Mouse (Mus musculus) ES-Bruce4 (cell line): Measurements from ENCODE around the gene Map4k4.

Experiments used
- CTCF ChIP-seq: IDR thresholded peaks from one replicate; pipeline ENCODE4 v1.8.1; 2011; ENCODE audit warnings: low read depth, low read length
- EP300 ChIP-seq: IDR thresholded peaks from 2 replicates; pipeline ENCODE4 v1.6.1; 2011; ENCODE audit warnings: low read depth, low read length; ENCODE audit not compliant: insufficient read depth
- POLR2A ChIP-seq: IDR thresholded peaks from one replicate; pipeline ENCODE4 v1.8.1; 2011; ENCODE audit warnings: low read length; ENCODE audit not compliant: insufficient read depth

DNA sequence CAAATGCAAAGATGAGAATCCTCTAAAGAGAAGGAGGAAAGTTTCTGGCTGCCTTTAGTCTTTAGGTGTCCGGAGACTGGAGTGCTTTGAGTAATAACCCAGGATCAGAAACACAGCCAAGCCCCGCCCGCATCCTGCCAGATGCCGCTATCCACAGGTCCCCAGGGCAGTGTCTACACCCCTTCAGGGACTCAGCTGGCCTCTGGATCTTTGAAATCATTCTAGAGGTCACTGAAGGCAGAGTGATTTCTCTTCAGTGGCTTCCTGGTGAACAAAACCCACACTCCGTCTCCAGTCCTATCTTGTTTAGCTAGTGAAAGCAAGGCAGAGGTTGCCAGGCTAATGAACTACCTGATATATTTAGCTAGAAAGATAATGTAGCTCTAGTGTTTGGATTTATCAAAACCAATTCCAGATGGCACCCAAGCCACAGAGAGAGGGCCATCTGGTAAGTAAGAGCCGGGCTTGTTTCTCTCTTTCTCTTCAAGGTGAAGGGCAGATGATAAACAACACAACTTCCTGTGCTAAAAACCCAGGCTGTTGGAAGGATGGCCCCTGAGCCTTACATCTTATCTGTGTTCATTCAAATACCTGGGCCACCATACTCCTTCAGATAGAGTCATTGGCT is 32.6 kb upstream of the Map4k4 start:
- TF ChIP-seq CTCF (no peak), EP300 (0 out of 2 replicates have a peak, but pooled peaks have one; percentile 24), POLR2A (no peak)
